Mouse (Mus musculus) cerebellum, postnatal 36 days (tissue): Measurements from ENCODE around the gene Col26a1.
"Not testable (repeated sequence)": the region's sequence is repeated elsewhere in the genome, so short reads cannot be mapped to it uniquely, and the experiment has no call there.

Experiments
- DNase-seq, 2 experiments: peaks; one replicate each; pipeline ENCODE4 v3.0.0; 2021 to 2022; ENCODE audit warnings: mixed read lengths in 2 of 2

Gene Col26a1

GRCm38 (mm10) chr5:136746596-136746995 is 136.4 kb downstream of the Col26a1 start:
- no peak for DNase-seq

- DNase-seq: no peak
These were observed 144.1 kb downstream of the Col26a1 start for GRCm38 (mm10) chr5:136738918-136739317.

GRCm38 (mm10) chr5:136726271-136726670 is 156.7 kb downstream of the Col26a1 start:
- not testable (repeated sequence) for DNase-seq

- no peak for DNase-seq
These were observed 161.4 kb downstream of the Col26a1 start for GRCm38 (mm10) chr5:136721596-136721995.

GRCm38 (mm10) chr5:136718656-136719055 is 164.4 kb downstream of the Col26a1 start:
- DNase-seq: no peak

- no peak for DNase-seq
These were observed 165.5 kb downstream of the Col26a1 start for GRCm38 (mm10) chr5:136717573-136717854.

- no peak for DNase-seq
These were observed 166.1 kb downstream of the Col26a1 start for GRCm38 (mm10) chr5:136716696-136717572.

- peak; percentile 48 to 50 for DNase-seq
These were observed 168.1 kb downstream of the Col26a1 start for GRCm38 (mm10) chr5:136714879-136715278.

GRCm38 (mm10) chr5:136714232-136714875 is 168.7 kb downstream of the Col26a1 start:
- DNase-seq: peak; percentile 42 to 65

- DNase-seq: peak in 1 of 2 experiments; percentile 16
These were observed 172.3 kb downstream of the Col26a1 start for GRCm38 (mm10) chr5:136710742-136711141.

- DNase-seq: no peak
These were observed 174.9 kb downstream of the Col26a1 start for GRCm38 (mm10) chr5:136708116-136708515.

- DNase-seq: peak; percentile 57 to 62
These were observed 176.2 kb downstream of the Col26a1 start for GRCm38 (mm10) chr5:136706803-136707202.

- DNase-seq: no peak
These were observed 177.5 kb downstream of the Col26a1 start for GRCm38 (mm10) chr5:136705532-136705931.

GRCm38 (mm10) chr5:136704151-136704550 is 178.9 kb downstream of the Col26a1 start:
- no peak for DNase-seq

- DNase-seq: peak; percentile 76 to 82
These were observed 179.3 kb downstream of the Col26a1 start for GRCm38 (mm10) chr5:136703751-136704150.

GRCm38 (mm10) chr5:136702159-136702725 is 180.8 kb downstream of the Col26a1 start:
- no peak for DNase-seq

- DNase-seq: no peak
These were observed 185.4 kb downstream of the Col26a1 start for GRCm38 (mm10) chr5:136697618-136698017.

- DNase-seq: no peak
These were observed 186.5 kb downstream of the Col26a1 start for GRCm38 (mm10) chr5:136696516-136696915.

- no peak for DNase-seq
These were observed 188.0 kb downstream of the Col26a1 start for GRCm38 (mm10) chr5:136694976-136695375.

GRCm38 (mm10) chr5:136693418-136693817 is 189.6 kb downstream of the Col26a1 start:
- no peak for DNase-seq

GRCm38 (mm10) chr5:136692784-136693183 is 190.2 kb downstream of the Col26a1 start, which contains the start of gene Myl10:
TSS of gene Myl10 (plus strand) at chr5:136693146.
- DNase-seq: no peak
